Mouse (Mus musculus): Measurements from ENCODE around the gene Polr1b.

Gene Polr1b

GRCm38 (mm10) chr2:129100784-129101310 lies at the start of gene Polr1b:
Gene Polr1b, plus strand, starts transcription at chr2:129100995.
- peak; percentile 87 to 90 for DNase-seq (ENCODE audit: low spot score in 2 of 2)

DNA sequence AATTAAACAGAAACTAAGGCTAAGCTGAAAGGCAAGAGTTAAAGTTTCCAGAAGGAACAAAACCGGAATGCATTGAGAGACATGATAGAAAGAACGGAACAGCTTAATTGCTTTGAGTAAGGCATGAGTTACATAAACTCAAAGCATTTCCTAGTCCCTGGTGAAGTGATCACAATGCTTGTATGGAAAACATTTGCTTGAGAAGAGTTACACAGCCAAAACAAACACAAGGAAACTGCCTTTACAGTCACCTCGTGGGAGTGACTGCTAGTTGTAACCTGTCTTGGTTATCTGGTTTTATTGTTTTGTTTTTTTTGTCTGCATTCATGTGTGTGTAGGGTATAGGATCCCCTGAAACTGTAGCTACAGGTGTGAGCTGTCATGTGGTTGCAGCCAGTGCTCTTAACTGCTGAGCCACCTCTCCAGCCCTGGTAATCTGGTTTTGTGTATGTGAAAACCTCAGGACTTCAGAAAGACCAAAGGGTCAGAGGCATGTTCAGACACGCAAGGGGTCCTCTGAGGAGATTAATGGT lies 48.3 kb upstream of the Polr1b start:
- DNase-seq (ENCODE audit: low spot score in 2 of 2) = no peak

GRCm38 (mm10) chr2:129055741-129056140 lies 45.1 kb upstream of the Polr1b start:
- DNase-seq (ENCODE audit: low spot score in 2 of 2) = no peak

DNA sequence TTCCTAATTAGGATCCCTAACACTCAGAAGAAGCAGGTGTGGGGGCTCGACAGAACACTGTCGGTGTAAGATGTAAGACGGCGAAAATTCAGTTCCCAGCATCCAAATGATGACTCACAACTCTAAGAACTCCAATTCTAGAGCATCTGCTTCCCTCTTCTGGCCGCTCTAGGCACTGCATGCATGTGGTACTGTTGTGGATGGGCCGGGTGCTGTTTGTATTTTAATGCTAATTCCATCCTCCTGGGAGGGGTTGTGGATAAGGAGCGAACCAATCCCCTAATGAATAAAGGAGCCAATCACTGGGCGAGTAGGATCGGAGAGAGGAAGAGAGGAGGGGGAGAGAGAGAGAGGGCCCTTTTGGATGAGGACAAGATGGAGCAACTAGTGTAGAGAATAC lies 44.2 kb upstream of the Polr1b start:
- no peak for DNase-seq (ENCODE audit: low spot score in 2 of 2)

DNA sequence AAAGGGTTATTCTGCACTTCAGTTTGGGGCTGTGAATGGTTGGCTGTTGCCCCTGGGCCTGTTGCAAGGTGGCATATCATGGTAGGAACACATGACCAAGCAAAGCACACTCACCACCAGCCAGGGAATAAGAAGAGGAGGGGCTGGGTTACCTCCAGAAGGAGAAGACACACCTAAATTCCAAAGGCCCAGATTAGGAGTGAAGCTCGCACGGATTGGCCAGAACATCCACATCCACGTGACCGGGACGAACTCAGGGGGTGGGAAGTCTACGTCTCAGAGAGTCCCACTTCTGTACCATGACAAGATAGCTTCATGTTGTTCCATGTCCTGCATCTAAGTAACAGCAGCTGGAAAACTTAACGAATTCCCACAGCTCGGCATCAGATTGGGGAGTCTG lies 43.5 kb upstream of the Polr1b start:
- DNase-seq (ENCODE audit: low spot score in 2 of 2) = no peak

DNA sequence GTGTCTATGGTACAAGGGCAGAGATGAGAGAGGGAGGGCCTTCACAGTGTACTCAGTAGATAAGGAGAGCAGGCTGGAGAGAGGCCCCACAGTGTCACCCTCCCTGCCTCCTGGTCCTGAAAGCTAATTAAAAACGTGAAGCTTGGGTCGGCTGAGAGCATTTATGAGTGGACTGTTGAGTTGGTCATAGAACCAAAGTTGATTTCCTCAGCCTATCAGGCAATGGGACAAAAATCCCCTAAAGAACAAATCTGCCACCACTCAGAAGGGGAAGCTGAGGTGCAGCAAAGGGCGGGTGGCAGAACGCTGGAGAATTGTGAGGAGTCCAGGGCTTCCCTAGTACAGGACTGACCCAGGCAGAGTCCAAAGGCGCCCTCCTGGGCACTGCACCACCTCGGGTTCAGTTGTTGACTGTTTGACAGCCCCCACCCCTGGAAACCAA lies 42.9 kb upstream of the Polr1b start:
- no peak for DNase-seq (ENCODE audit: low spot score in 2 of 2)

GRCm38 (mm10) chr2:129061456-129062059 lies 39.2 kb upstream of the Polr1b start:
- DNase-seq (ENCODE audit: low spot score in 2 of 2) = no peak

- DNase-seq (ENCODE audit: low spot score in 2 of 2) = peak; percentile 72 to 73
These were observed 35.1 kb upstream of the Polr1b start, which contains the start of gene Ttl for GRCm38 (mm10) chr2:129065437-129066282. Gene Ttl, plus strand, starts transcription at chr2:129065942.

DNA sequence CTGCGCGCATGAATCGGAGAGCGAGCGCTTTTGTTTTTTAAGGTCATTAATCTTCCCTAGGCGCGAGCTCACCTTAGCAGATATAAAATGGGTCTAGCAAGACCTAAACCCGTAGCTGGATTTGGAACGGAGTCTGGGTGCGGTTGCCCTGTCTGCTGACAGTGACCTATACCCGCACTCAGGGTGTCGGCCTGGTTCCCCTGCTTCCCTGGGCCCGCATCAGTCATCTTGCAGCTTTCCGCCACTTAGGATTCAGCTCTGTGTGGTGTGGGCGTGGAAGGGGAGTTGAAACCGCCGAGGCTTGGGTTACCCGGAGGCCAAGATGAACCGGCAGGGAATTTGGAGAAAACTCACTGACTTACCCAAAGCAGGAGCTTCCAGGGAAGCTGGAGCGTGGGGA lies 34.5 kb upstream of the Polr1b start:
- peak in 1 of 2 experiments; percentile 43 for DNase-seq (ENCODE audit: low spot score in 2 of 2)

DNA sequence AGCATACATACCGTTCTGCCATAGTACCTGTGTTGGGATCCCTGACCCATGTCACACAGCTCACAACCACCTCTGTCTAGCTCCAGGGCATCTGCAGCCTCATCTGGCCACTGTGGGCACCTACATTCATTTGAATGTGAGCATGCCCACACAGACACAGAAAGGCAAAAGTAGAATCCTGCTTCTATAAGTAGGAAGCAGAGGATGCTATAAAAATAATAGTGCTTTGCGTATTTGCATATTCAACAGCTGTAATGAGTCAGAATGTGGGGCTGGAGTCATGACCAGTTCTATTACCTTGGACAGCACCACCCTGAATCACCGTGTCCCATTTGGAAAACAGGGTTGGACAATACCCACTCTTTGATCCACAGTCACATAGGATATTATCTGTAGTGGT lies 30.5 kb upstream of the Polr1b start:
- DNase-seq (ENCODE audit: low spot score in 2 of 2) = no peak

- no peak for DNase-seq (ENCODE audit: low spot score in 2 of 2)
These were observed 22.5 kb upstream of the Polr1b start for GRCm38 (mm10) chr2:129078313-129078712.

- no peak for DNase-seq (ENCODE audit: low spot score in 2 of 2)
These were observed 21.6 kb upstream of the Polr1b start for GRCm38 (mm10) chr2:129079194-129079593.

DNA sequence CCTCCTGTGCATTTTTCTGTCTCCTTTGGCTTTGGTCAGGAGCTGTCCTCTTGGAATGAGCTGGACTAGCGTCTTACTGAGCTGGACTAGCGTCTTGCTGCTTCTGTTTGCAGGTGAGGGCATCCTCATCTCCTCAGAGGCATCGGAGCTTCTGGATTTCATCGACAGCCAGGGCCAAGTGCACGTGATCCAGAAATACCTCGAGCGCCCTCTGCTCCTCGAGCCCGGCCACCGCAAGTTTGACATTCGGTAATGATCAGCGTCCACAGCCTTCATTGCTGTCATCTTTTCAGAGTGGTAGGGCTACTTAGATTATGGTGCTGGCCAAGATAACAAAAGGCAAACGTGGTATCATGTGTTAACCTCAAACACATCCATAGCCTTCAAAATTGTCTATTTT lies 19.7 kb upstream of the Polr1b start:
- no peak for DNase-seq (ENCODE audit: low spot score in 2 of 2)

DNA sequence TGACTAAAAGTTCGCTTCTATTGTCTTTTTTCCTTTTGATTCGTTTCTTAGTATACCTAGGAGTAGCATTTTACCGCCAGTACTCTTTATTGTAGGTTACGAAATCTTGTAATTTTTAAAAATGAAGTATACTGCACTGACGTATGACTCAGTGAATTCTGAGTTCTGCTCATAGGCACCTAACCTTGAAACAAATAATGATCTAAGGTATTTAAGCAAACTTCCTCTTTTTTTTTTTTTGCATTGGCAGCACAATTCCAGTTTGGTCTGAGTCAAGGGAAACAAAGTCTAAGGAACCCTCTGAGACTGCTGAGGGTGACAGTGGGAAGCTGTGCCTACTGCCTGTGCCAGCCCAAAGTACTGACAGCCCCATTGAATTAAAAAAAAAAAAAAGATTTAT lies 17.3 kb upstream of the Polr1b start:
- DNase-seq (ENCODE audit: low spot score in 2 of 2) = no peak

- DNase-seq (ENCODE audit: low spot score in 2 of 2) = no peak
These were observed 15.8 kb upstream of the Polr1b start for GRCm38 (mm10) chr2:129084959-129085358.

DNA sequence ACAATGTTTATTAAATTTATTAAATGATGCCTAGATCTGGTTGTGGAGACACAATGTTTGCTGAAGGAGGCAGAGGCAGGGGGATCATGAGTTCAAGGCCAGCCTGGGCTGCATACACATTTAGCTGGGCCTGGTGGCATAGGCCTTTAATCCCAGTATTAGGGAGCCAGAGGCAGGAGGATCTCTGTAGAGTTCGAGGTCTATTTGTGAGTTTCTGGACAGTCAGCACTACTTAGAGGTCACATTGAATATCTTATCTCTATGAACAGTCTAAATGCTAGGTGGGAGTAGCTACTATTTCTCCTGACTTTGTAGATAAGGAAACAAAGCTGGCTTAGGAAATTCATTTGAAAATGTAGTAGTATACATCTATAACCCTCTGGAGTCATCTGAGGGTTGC lies 13.3 kb upstream of the Polr1b start:
- no peak for DNase-seq (ENCODE audit: low spot score in 2 of 2)

- DNase-seq (ENCODE audit: low spot score in 2 of 2) = no peak
These were observed 10.4 kb upstream of the Polr1b start for GRCm38 (mm10) chr2:129090370-129090769.

- DNase-seq (ENCODE audit: low spot score in 2 of 2) = no peak
These were observed 8.0 kb upstream of the Polr1b start for GRCm38 (mm10) chr2:129092810-129093209.

- no peak for DNase-seq (ENCODE audit: low spot score in 2 of 2)
These were observed 6.7 kb upstream of the Polr1b start for GRCm38 (mm10) chr2:129093926-129094724.

GRCm38 (mm10) chr2:129112924-129113323 lies 12.1 kb downstream of the Polr1b start:
- no peak for DNase-seq (ENCODE audit: low spot score in 2 of 2)

- DNase-seq (ENCODE audit: low spot score in 2 of 2) = no peak
These were observed 15.0 kb downstream of the Polr1b start for GRCm38 (mm10) chr2:129115706-129116367.
